Comparison of ENCODE assay signal across 16 mouse cellular contexts in genomic region chr1:118398567-118398966, GRCm38 (mm10). TPM values are rescaled to one million over a fixed set of nuclear protein-coding genes. Genes with fewer than 3 reads are reported as not detected.
DNase-seq lines count a peak whose midpoint lies in the region; ATAC-seq and TF ChIP-seq lines count a peak whose summit lies in the region.
"Had no signal": no experiment of that assay in that cellular context is flagged by ENCODE, and none has a peak within 500 bp of the region (broad histone marks: within the 10 kb centered on the region; RNA-seq: fewer than 3 reads in every experiment).

No protein-coding gene starts in this region.

- no peaks in the 10 kb centered on the region for H3K27me3 ChIP-seq in limb, embryonic 13.5 days
- no peaks in the 10 kb centered on the region for H3K27me3 ChIP-seq in limb, embryonic 10.5 days (ENCODE audit: low read depth, poor library complexity, severe bottlenecking)
- no peaks in the 10 kb centered on the region for H3K27me3 ChIP-seq in lung, embryonic 14.5 days (ENCODE audit: insufficient read depth, low read length)
- H3K27me3 ChIP-seq: hindbrain, embryonic 15.5 days; liver, embryonic 15.5 days; midbrain, embryonic 12.5 days had no signal

- no peak for ATAC-seq in limb, embryonic 13.5 days (ENCODE audit: low FRiP score, low read depth)
- ATAC-seq in lung, embryonic 14.5 days (ENCODE audit: insufficient read depth), result peak; percentile 35; the same call in 1 of the 2 replicates

- peak overlapping the region; percentile 10; the same call in 1 of the 2 replicates for H3K27ac ChIP-seq in limb, embryonic 13.5 days
- no peak overlapping the region for H3K27ac ChIP-seq in limb, embryonic 10.5 days
- no peak overlapping the region for H3K27ac ChIP-seq in lung, embryonic 14.5 days (ENCODE audit: low read depth)
- H3K27ac ChIP-seq: hindbrain, embryonic 15.5 days; liver, embryonic 15.5 days; midbrain, embryonic 12.5 days had no signal

- H3K4me3 ChIP-seq in limb, embryonic 13.5 days, result no peak overlapping the region
- no peak overlapping the region for H3K4me3 ChIP-seq in limb, embryonic 10.5 days
- H3K4me3 ChIP-seq in lung, embryonic 14.5 days (ENCODE audit: low read depth, low read length), result no peak overlapping the region
- H3K4me3 ChIP-seq: hindbrain, embryonic 15.5 days; liver, embryonic 15.5 days; midbrain, embryonic 12.5 days had no signal

- H3K9me3 ChIP-seq in limb, embryonic 13.5 days, result no peaks in the 10 kb centered on the region
- H3K9me3 ChIP-seq in limb, embryonic 10.5 days (replicated peaks), result no peaks in the 10 kb centered on the region
- H3K9me3 ChIP-seq in lung, embryonic 14.5 days (ENCODE audit: low read depth, low read length), result no peaks in the 10 kb centered on the region
- H3K9me3 ChIP-seq: hindbrain, embryonic 15.5 days; liver, embryonic 15.5 days; midbrain, embryonic 12.5 days had no signal

- TF ChIP-seq CTCF in brain, embryonic 14.5 days (IDR thresholded peaks at IDR 0.05; ENCODE audit: borderline replicate concordance, extremely low read depth, insufficient read depth, insufficient read length), result no peak
- no peak for TF ChIP-seq CTCF in lung, embryonic 14.5 days (IDR thresholded peaks at IDR 0.05; ENCODE audit: low read depth)

- H3K36me3 ChIP-seq in limb, embryonic 13.5 days, result peaks cover 34% of the 10 kb centered on the region
- peaks cover 62% of the 10 kb centered on the region for H3K36me3 ChIP-seq in limb, embryonic 10.5 days
- H3K36me3 ChIP-seq in lung, embryonic 14.5 days (ENCODE audit: insufficient read depth), result peaks cover 7% of the 10 kb centered on the region; the same call in 1 of the 2 replicates
- H3K36me3 ChIP-seq: hindbrain, embryonic 15.5 days had no signal

- no peak overlapping the region for H3K4me2 ChIP-seq in limb, embryonic 13.5 days (replicated peaks)
- no peak overlapping the region for H3K4me2 ChIP-seq in lung, embryonic 14.5 days
- H3K4me2 ChIP-seq: hindbrain, embryonic 15.5 days; liver, embryonic 15.5 days; midbrain, embryonic 12.5 days had no signal

- no peak overlapping the region for H3K9ac ChIP-seq in limb, embryonic 13.5 days
- no peak overlapping the region for H3K9ac ChIP-seq in lung, embryonic 14.5 days
- H3K9ac ChIP-seq: hindbrain, embryonic 15.5 days; liver, embryonic 15.5 days; midbrain, embryonic 12.5 days had no signal

- H3K4me1 ChIP-seq in limb, embryonic 13.5 days, result peaks cover 19% of the 10 kb centered on the region; the same call in 1 of the 2 replicates
- H3K4me1 ChIP-seq in limb, embryonic 10.5 days, result no peaks in the 10 kb centered on the region
- no peaks in the 10 kb centered on the region for H3K4me1 ChIP-seq in lung, embryonic 14.5 days (ENCODE audit: insufficient read depth)
- H3K4me1 ChIP-seq: midbrain, embryonic 12.5 days had no signal

- TF ChIP-seq POLR2A in brain, embryonic 14.5 days (IDR thresholded peaks at IDR 0.05; ENCODE audit: borderline replicate concordance, extremely low read depth, insufficient read depth, insufficient read length, poor library complexity, severe bottlenecking), result no peak

- no peak for DNase-seq in limb, embryonic 10.5 days (ENCODE audit: low spot score)
- DNase-seq in brain, embryonic 14.5 days (ENCODE audit: low read depth), result peak; percentile 6
- DNase-seq in lung, embryonic 14.5 days, result peak; percentile 26
- peak; percentile 8 for DNase-seq in yolk sac, embryonic 10.5 days (ENCODE audit: low spot score)
- DNase-seq in adrenal gland, postnatal 10 days, result no peak
- DNase-seq in cerebellum, postnatal 10 days, result no peak
- DNase-seq: adrenal gland, postnatal 36 days; cerebellum, adult 18-20 months; heart, postnatal 10 days; kidney, adult 9 months; right cerebral cortex, postnatal 25 days; thymus, adult 18-20 months had no signal

- 64% methylated on average over 6 of the region's 6 CpGs for WGBS in limb, embryonic 13.5 days
- WGBS in limb, embryonic 10.5 days, result 87% methylated on average over 6 of the region's 6 CpGs
- 64% methylated on average over 6 of the region's 6 CpGs for WGBS in lung, embryonic 14.5 days

RNA-seq across cellular contexts. Expression of gene Clasp1, which starts 9.7 kb away (rescaled TPM):
- 61.2 and 66.3 TPM in 2 replicates for polyA plus RNA-seq in limb, embryonic 13.5 days (2015; fragmentation: Nextera tagmentation; extraction: Ambion mirVana)
- 79.5 and 90.1 TPM in 2 replicates for polyA plus RNA-seq in limb, embryonic 10.5 days (2016; fragmentation: Nextera tagmentation; extraction: Ambion mirVana)
- 90.2 and 146 TPM in 2 replicates for polyA plus RNA-seq in brain, embryonic 14.5 days (2012; rRNA removed)
- polyA plus RNA-seq in lung, embryonic 14.5 days (2014; fragmentation: Nextera tagmentation; extraction: Ambion mirVana), result 51.5 and 60.7 TPM in 2 replicates
- 10 to 100 TPM; 39.7 to 60.7 TPM for total RNA-seq in adrenal gland, postnatal 10 days (2021)

Comparison
In these comparisons a context has a peak if more than half of its experiments do, and no peak if none do; other contexts are left out.
1. DNase-seq: peak in brain, embryonic 14.5 days (single experiment), lung, embryonic 14.5 days (single experiment) and yolk sac, embryonic 10.5 days (single experiment); none in limb, embryonic 10.5 days (single experiment), adrenal gland, postnatal 10 days (single experiment) and cerebellum, postnatal 10 days (0 of 2).